Mouse (Mus musculus): ENCODE measurements around the gene Mien1. TPM values are rescaled to one million over a fixed set of nuclear protein-coding genes. Genes with fewer than 3 reads are reported as not detected.

The Mien1 gene
- polyA plus RNA-seq, 1 experiment from 2014 or later = 83.8 TPM

GRCm38 (mm10) chr11:98473916-98474479 is 35.2 kb upstream of the Mien1 start:
- ATAC-seq (no peak), DNase-seq (no peak)
- Histone ChIP-seq H3K4me2 (ENCODE audit: low read depth, low read length) (no peak overlapping the region), H3K4me3 (ENCODE audit: low read depth, low read length) (no peak overlapping the region), H3K9me3 (ENCODE audit: low read length) (no peaks in the 10 kb centered on the region), H3K9ac (replicated peaks) (no peak overlapping the region), H3K4me1 (ENCODE audit: insufficient read depth) (peaks cover 6% of the 10 kb centered on the region; the same call in 1 of the 2 replicates), H3K27ac (ENCODE audit: low read depth) (no peak overlapping the region), H3K27me3 (ENCODE audit: insufficient read depth, low read length) (0 out of 2 replicates have a peak, but pooled peaks cover 2% of the 10 kb centered on the region), H3K36me3 (replicated peaks; ENCODE audit: insufficient read depth, low read length) (no peaks in the 10 kb centered on the region)
- 36% methylated on average over 8 of the region's 8 CpGs for whole genome bisulfite sequencing (ENCODE audit: insufficient replicate concordance)
- no peak for TF ChIP-seq EP300 (IDR thresholded peaks at IDR 0.05; ENCODE audit: low read depth)
- TF ChIP-seq CTCF (IDR thresholded peaks at IDR 0.05; ENCODE audit: low read depth) = no peak

- 58% methylated on average over 4 of the region's 4 CpGs for WGBS (ENCODE audit: insufficient replicate concordance)
Observed at GRCm38 (mm10) chr11:98472696-98473095, 33.9 kb upstream of the Mien1 start.

GRCm38 (mm10) chr11:98470795-98471194 is 32.0 kb upstream of the Mien1 start:
- Histone ChIP-seq H3K27me3 (ENCODE audit: insufficient read depth, low read length) (0 out of 2 replicates have a peak, but pooled peaks cover 2% of the 10 kb centered on the region), H3K9me3 (ENCODE audit: low read length) (no peaks in the 10 kb centered on the region), H3K4me3 (ENCODE audit: low read depth, low read length) (no peak overlapping the region), H3K36me3 (replicated peaks; ENCODE audit: insufficient read depth, low read length) (no peaks in the 10 kb centered on the region), H3K9ac (replicated peaks) (no peak overlapping the region), H3K27ac (ENCODE audit: low read depth) (no peak overlapping the region), H3K4me1 (ENCODE audit: insufficient read depth) (peaks cover 6% of the 10 kb centered on the region; the same call in 1 of the 2 replicates), H3K4me2 (ENCODE audit: low read depth, low read length) (no peak overlapping the region)
- ATAC-seq (no peak), DNase-seq (no peak)
- no peak for TF ChIP-seq EP300 (IDR thresholded peaks at IDR 0.05; ENCODE audit: low read depth)
- TF ChIP-seq CTCF (IDR thresholded peaks at IDR 0.05; ENCODE audit: low read depth) = no peak
- WGBS (ENCODE audit: insufficient replicate concordance) = 61% methylated on average over 6 of the region's 6 CpGs

More at GRCm38 (mm10) chr11:98472696-98473095, 33.9 kb upstream of the Mien1 start:
- TF ChIP-seq CTCF (IDR thresholded peaks at IDR 0.05; ENCODE audit: low read depth) = no peak
- TF ChIP-seq EP300 (IDR thresholded peaks at IDR 0.05; ENCODE audit: low read depth) = no peak
- H3K9me3 ChIP-seq (ENCODE audit: low read length) = no peaks in the 10 kb centered on the region
- peaks cover 6% of the 10 kb centered on the region; the same call in 1 of the 2 replicates for H3K4me1 ChIP-seq (ENCODE audit: insufficient read depth)
- no peaks in the 10 kb centered on the region for H3K36me3 ChIP-seq (replicated peaks; ENCODE audit: insufficient read depth, low read length)
- no peak for DNase-seq
- no peak overlapping the region for H3K27ac ChIP-seq (ENCODE audit: low read depth)
- 0 out of 2 replicates have a peak, but pooled peaks cover 2% of the 10 kb centered on the region for H3K27me3 ChIP-seq (ENCODE audit: insufficient read depth, low read length)
- H3K4me3 ChIP-seq (ENCODE audit: low read depth, low read length) = no peak overlapping the region
- H3K9ac ChIP-seq (replicated peaks) = no peak overlapping the region
- H3K4me2 ChIP-seq (ENCODE audit: low read depth, low read length) = no peak overlapping the region
- ATAC-seq = no peak

DNA sequence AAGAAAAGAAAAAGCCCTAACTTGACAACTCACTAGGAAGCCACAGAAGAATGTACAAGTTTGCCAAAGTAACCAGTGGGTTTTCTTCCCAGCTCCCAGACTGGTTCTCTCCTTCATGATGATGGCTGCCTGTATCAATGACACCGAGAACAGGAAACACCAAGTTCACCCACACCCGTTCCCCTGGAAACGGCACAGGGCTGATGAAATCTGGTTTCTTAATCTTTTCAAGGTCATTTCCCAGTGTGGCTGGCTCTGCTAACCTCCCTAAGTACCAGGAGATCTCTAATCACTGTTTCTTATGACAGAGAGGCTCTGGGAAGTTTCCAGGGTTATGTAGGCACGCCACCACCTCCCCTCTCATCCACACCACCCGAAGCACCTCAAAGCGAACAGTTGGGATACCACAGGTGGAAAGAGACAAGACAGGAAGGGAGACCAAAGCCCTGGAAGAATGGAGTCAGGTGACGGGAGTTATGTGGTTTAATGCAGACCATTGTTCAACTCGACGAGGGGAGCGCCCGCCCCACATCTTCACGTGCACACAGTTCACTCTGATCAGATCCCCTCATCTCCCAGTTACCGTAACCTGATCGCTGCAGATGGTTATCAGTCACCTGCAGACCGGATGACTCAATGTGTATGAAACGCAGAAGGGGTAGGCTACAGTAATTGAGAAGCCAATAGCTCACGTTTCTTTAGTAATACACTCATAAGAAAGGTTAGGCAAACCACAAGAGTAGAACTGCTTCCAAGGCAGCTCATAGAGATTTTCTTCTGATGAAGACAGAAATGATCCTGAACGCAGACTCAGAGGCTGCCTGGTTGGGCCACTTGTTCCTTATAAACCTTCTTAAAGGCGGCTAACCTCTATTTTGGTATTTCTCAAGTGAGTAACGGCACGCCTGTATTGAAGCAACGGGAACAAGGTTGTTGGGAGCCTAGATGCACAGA is 31.2 kb upstream of the Mien1 start:
- WGBS (ENCODE audit: insufficient replicate concordance) = 58% methylated on average over 22 of the region's 22 CpGs
- Histone ChIP-seq H3K9me3 (ENCODE audit: low read length) (no peaks in the 10 kb centered on the region), H3K4me1 (ENCODE audit: insufficient read depth) (peaks cover 6% of the 10 kb centered on the region; the same call in 1 of the 2 replicates), H3K4me3 (ENCODE audit: low read depth, low read length) (no peak overlapping the region), H3K9ac (replicated peaks) (no peak overlapping the region), H3K27me3 (ENCODE audit: insufficient read depth, low read length) (0 out of 2 replicates have a peak, but pooled peaks cover 2% of the 10 kb centered on the region), H3K4me2 (ENCODE audit: low read depth, low read length) (no peak overlapping the region), H3K27ac (ENCODE audit: low read depth) (no peak overlapping the region), H3K36me3 (replicated peaks; ENCODE audit: insufficient read depth, low read length) (no peaks in the 10 kb centered on the region)
- DNase-seq (no peak), ATAC-seq (no peak)
- TF ChIP-seq EP300 (IDR thresholded peaks at IDR 0.05; ENCODE audit: low read depth) (no peak), CTCF (IDR thresholded peaks at IDR 0.05; ENCODE audit: low read depth) (no peak)

- DNase-seq (no peak), ATAC-seq (no peak)
- H3K4me3 ChIP-seq (ENCODE audit: low read depth, low read length) = no peak overlapping the region
- H3K27me3 ChIP-seq (ENCODE audit: insufficient read depth, low read length) = peaks cover 2% of the 10 kb centered on the region; the same call in 1 of the 2 replicates
- TF ChIP-seq EP300 (IDR thresholded peaks at IDR 0.05; ENCODE audit: low read depth) = no peak
- TF ChIP-seq CTCF (IDR thresholded peaks at IDR 0.05; ENCODE audit: low read depth) = no peak
- no peaks in the 10 kb centered on the region for H3K36me3 ChIP-seq (replicated peaks; ENCODE audit: insufficient read depth, low read length)
- H3K4me1 ChIP-seq (ENCODE audit: insufficient read depth) = no peaks in the 10 kb centered on the region
- H3K27ac ChIP-seq (ENCODE audit: low read depth) = no peak overlapping the region
- WGBS (ENCODE audit: insufficient replicate concordance) = 64% methylated on average over 6 of the region's 6 CpGs
- H3K9ac ChIP-seq (replicated peaks) = no peak overlapping the region
- H3K4me2 ChIP-seq (ENCODE audit: low read depth, low read length) = no peak overlapping the region
- no peaks in the 10 kb centered on the region for H3K9me3 ChIP-seq (ENCODE audit: low read length)
Observed at GRCm38 (mm10) chr11:98464516-98464915, 25.7 kb upstream of the Mien1 start.

- no peak overlapping the region for H3K4me3 ChIP-seq (ENCODE audit: low read depth, low read length)
- H3K27me3 ChIP-seq (ENCODE audit: insufficient read depth, low read length) = peaks cover 8% of the 10 kb centered on the region
- ATAC-seq (no peak), DNase-seq (no peak)
- no peaks in the 10 kb centered on the region for H3K4me1 ChIP-seq (ENCODE audit: insufficient read depth)
- no peak overlapping the region for H3K9ac ChIP-seq (replicated peaks)
- H3K36me3 ChIP-seq (replicated peaks; ENCODE audit: insufficient read depth, low read length) = no peaks in the 10 kb centered on the region
- H3K9me3 ChIP-seq (ENCODE audit: low read length) = no peaks in the 10 kb centered on the region
- H3K4me2 ChIP-seq (ENCODE audit: low read depth, low read length) = no peak overlapping the region
- WGBS (ENCODE audit: insufficient replicate concordance) = 68% methylated on average over 9 of the region's 9 CpGs
- TF ChIP-seq CTCF (IDR thresholded peaks at IDR 0.05; ENCODE audit: low read depth) = no peak
- TF ChIP-seq EP300 (IDR thresholded peaks at IDR 0.05; ENCODE audit: low read depth) = no peak
- no peak overlapping the region for H3K27ac ChIP-seq (ENCODE audit: low read depth)
Observed at GRCm38 (mm10) chr11:98463911-98464310, 25.1 kb upstream of the Mien1 start.

Measured in liver, postnatal 0 days (tissue).